Mouse (Mus musculus): Measurements from ENCODE around the gene Cldn34b2. TPM values are rescaled to one million over a fixed set of nuclear protein-coding genes. Genes with fewer than 3 reads are reported as not detected.

Cldn34b2 gene
- polyA plus RNA-seq, 1 experiment: not detected

GRCm38 (mm10) chrX:155169886-155170285 lies 41.7 kb upstream of the Cldn34b2 start:
- no peaks in the 10 kb centered on the region for H3K4me1 ChIP-seq (ENCODE audit: control insufficient read depth, insufficient read depth, low read length)
- no peak overlapping the region for H3K9ac ChIP-seq (ENCODE audit: low read depth, poor library complexity, severe bottlenecking)
- no peak for TF ChIP-seq EP300 (IDR thresholded peaks at IDR 0.05; ENCODE audit: insufficient read depth, low read depth, low read length)
- no peak for TF ChIP-seq CTCF (IDR thresholded peaks at IDR 0.05; ENCODE audit: low read depth, low read length)
- no peak for TF ChIP-seq POLR2A (IDR thresholded peaks at IDR 0.05; ENCODE audit: insufficient read depth, low read length)
- H3K27ac ChIP-seq (ENCODE audit: insufficient read depth, low read length): no peak overlapping the region
- no peaks in the 10 kb centered on the region for H3K9me3 ChIP-seq (replicated peaks; ENCODE audit: control insufficient read depth, insufficient read depth, low read length, poor library complexity, severe bottlenecking)
- H3K27me3 ChIP-seq (ENCODE audit: control insufficient read depth, insufficient read depth, low read length, poor library complexity, severe bottlenecking): no peaks in the 10 kb centered on the region
- no peaks in the 10 kb centered on the region for H3K36me3 ChIP-seq (ENCODE audit: control insufficient read depth, insufficient read depth, low read length, poor library complexity, severe bottlenecking)
- no peak overlapping the region for H3K4me3 ChIP-seq (ENCODE audit: low read depth, low read length)

- Histone ChIP-seq H3K27ac (ENCODE audit: insufficient read depth, low read length) (no peak overlapping the region), H3K36me3 (ENCODE audit: control insufficient read depth, insufficient read depth, low read length, poor library complexity, severe bottlenecking) (no peaks in the 10 kb centered on the region), H3K27me3 (ENCODE audit: control insufficient read depth, insufficient read depth, low read length, poor library complexity, severe bottlenecking) (no peaks in the 10 kb centered on the region), H3K9me3 (replicated peaks; ENCODE audit: control insufficient read depth, insufficient read depth, low read length, poor library complexity, severe bottlenecking) (no peaks in the 10 kb centered on the region), H3K4me3 (ENCODE audit: low read depth, low read length) (no peak overlapping the region), H3K9ac (ENCODE audit: low read depth, poor library complexity, severe bottlenecking) (no peak overlapping the region), H3K4me1 (ENCODE audit: control insufficient read depth, insufficient read depth, low read length) (no peaks in the 10 kb centered on the region)
- TF ChIP-seq EP300 (IDR thresholded peaks at IDR 0.05; ENCODE audit: insufficient read depth, low read depth, low read length): no peak
These were observed 39.5 kb upstream of the Cldn34b2 start for GRCm38 (mm10) chrX:155167667-155168066.

- H3K9me3 ChIP-seq (replicated peaks; ENCODE audit: control insufficient read depth, insufficient read depth, low read length, poor library complexity, severe bottlenecking): no peaks in the 10 kb centered on the region
- H3K4me1 ChIP-seq (ENCODE audit: control insufficient read depth, insufficient read depth, low read length): no peaks in the 10 kb centered on the region
- no peaks in the 10 kb centered on the region for H3K36me3 ChIP-seq (ENCODE audit: control insufficient read depth, insufficient read depth, low read length, poor library complexity, severe bottlenecking)
- TF ChIP-seq POLR2A (IDR thresholded peaks at IDR 0.05; ENCODE audit: insufficient read depth, low read length) (no peak), CTCF (IDR thresholded peaks at IDR 0.05; ENCODE audit: low read depth, low read length) (no peak), EP300 (IDR thresholded peaks at IDR 0.05; ENCODE audit: insufficient read depth, low read depth, low read length) (no peak)
- no peak overlapping the region for H3K4me3 ChIP-seq (ENCODE audit: low read depth, low read length)
- H3K27ac ChIP-seq (ENCODE audit: insufficient read depth, low read length): no peak overlapping the region
- no peak overlapping the region for H3K9ac ChIP-seq (ENCODE audit: low read depth, poor library complexity, severe bottlenecking)
- no peaks in the 10 kb centered on the region for H3K27me3 ChIP-seq (ENCODE audit: control insufficient read depth, insufficient read depth, low read length, poor library complexity, severe bottlenecking)
These were observed 38.1 kb upstream of the Cldn34b2 start for GRCm38 (mm10) chrX:155166313-155166712.

- Histone ChIP-seq H3K36me3 (ENCODE audit: control insufficient read depth, insufficient read depth, low read length, poor library complexity, severe bottlenecking) (no peaks in the 10 kb centered on the region), H3K27ac (ENCODE audit: insufficient read depth, low read length) (no peak overlapping the region), H3K27me3 (ENCODE audit: control insufficient read depth, insufficient read depth, low read length, poor library complexity, severe bottlenecking) (no peaks in the 10 kb centered on the region), H3K9ac (ENCODE audit: low read depth, poor library complexity, severe bottlenecking) (no peak overlapping the region), H3K9me3 (replicated peaks; ENCODE audit: control insufficient read depth, insufficient read depth, low read length, poor library complexity, severe bottlenecking) (no peaks in the 10 kb centered on the region), H3K4me3 (ENCODE audit: low read depth, low read length) (no peak overlapping the region), H3K4me1 (ENCODE audit: control insufficient read depth, insufficient read depth, low read length) (no peaks in the 10 kb centered on the region)
- TF ChIP-seq CTCF (IDR thresholded peaks at IDR 0.05; ENCODE audit: low read depth, low read length): no peak
- TF ChIP-seq POLR2A (IDR thresholded peaks at IDR 0.05; ENCODE audit: insufficient read depth, low read length): no peak
- TF ChIP-seq EP300 (IDR thresholded peaks at IDR 0.05; ENCODE audit: insufficient read depth, low read depth, low read length): no peak
These were observed 35.3 kb upstream of the Cldn34b2 start for GRCm38 (mm10) chrX:155163553-155163952.

GRCm38 (mm10) chrX:155151868-155152267 lies 23.7 kb upstream of the Cldn34b2 start:
- H3K27ac ChIP-seq (ENCODE audit: insufficient read depth, low read length): no peak overlapping the region
- H3K36me3 ChIP-seq (ENCODE audit: control insufficient read depth, insufficient read depth, low read length, poor library complexity, severe bottlenecking): no peaks in the 10 kb centered on the region
- no peaks in the 10 kb centered on the region for H3K4me1 ChIP-seq (ENCODE audit: control insufficient read depth, insufficient read depth, low read length)
- H3K9me3 ChIP-seq (replicated peaks; ENCODE audit: control insufficient read depth, insufficient read depth, low read length, poor library complexity, severe bottlenecking): no peaks in the 10 kb centered on the region
- TF ChIP-seq POLR2A (IDR thresholded peaks at IDR 0.05; ENCODE audit: insufficient read depth, low read length) (no peak), CTCF (IDR thresholded peaks at IDR 0.05; ENCODE audit: low read depth, low read length) (no peak), EP300 (IDR thresholded peaks at IDR 0.05; ENCODE audit: insufficient read depth, low read depth, low read length) (no peak)
- H3K4me3 ChIP-seq (ENCODE audit: low read depth, low read length): no peak overlapping the region
- no peaks in the 10 kb centered on the region for H3K27me3 ChIP-seq (ENCODE audit: control insufficient read depth, insufficient read depth, low read length, poor library complexity, severe bottlenecking)
- H3K9ac ChIP-seq (ENCODE audit: low read depth, poor library complexity, severe bottlenecking): no peak overlapping the region

GRCm38 (mm10) chrX:155144718-155145117 lies 16.5 kb upstream of the Cldn34b2 start:
- TF ChIP-seq CTCF (IDR thresholded peaks at IDR 0.05; ENCODE audit: low read depth, low read length) (peak; percentile 23), EP300 (IDR thresholded peaks at IDR 0.05; ENCODE audit: insufficient read depth, low read depth, low read length) (no peak), POLR2A (IDR thresholded peaks at IDR 0.05; ENCODE audit: insufficient read depth, low read length) (no peak)
- H3K27ac ChIP-seq (ENCODE audit: insufficient read depth, low read length): no peak overlapping the region
- no peak overlapping the region for H3K9ac ChIP-seq (ENCODE audit: low read depth, poor library complexity, severe bottlenecking)
- H3K27me3 ChIP-seq (ENCODE audit: control insufficient read depth, insufficient read depth, low read length, poor library complexity, severe bottlenecking): no peaks in the 10 kb centered on the region
- no peak overlapping the region for H3K4me3 ChIP-seq (ENCODE audit: low read depth, low read length)
- H3K4me1 ChIP-seq (ENCODE audit: control insufficient read depth, insufficient read depth, low read length): no peaks in the 10 kb centered on the region
- H3K9me3 ChIP-seq (replicated peaks; ENCODE audit: control insufficient read depth, insufficient read depth, low read length, poor library complexity, severe bottlenecking): no peaks in the 10 kb centered on the region
- no peaks in the 10 kb centered on the region for H3K36me3 ChIP-seq (ENCODE audit: control insufficient read depth, insufficient read depth, low read length, poor library complexity, severe bottlenecking)
